Comparison of ENCODE assay signal across 25 mouse cellular contexts in genomic region chr12:35314035-35314434, GRCm38 (mm10).
"Had no signal": no experiment of that assay in that cellular context is flagged by ENCODE, and none has a peak within 500 bp of the region (broad histone marks: within the 10 kb centered on the region; RNA-seq: fewer than 3 reads in every experiment).

No protein-coding gene starts in this region.

- H3K4me1 ChIP-seq: liver, embryonic 13.5 days; midbrain, embryonic 12.5 days; neural tube, embryonic 12.5 days; stomach, embryonic 15.5 days had no signal

- H3K4me3 ChIP-seq: layer of hippocampus, adult 2 months; limb, embryonic 10.5 days; limb, embryonic 13.5 days; liver, embryonic 13.5 days; lung, embryonic 15.5 days; megakaryocyte, embryonic 14.5 days; midbrain, embryonic 12.5 days; neural tube, embryonic 12.5 days; stomach, embryonic 15.5 days had no signal

- DNase-seq: kidney, adult 18-20 months; kidney, adult 9 months; kidney, postnatal 25 days; layer of hippocampus, adult 9-11 months; liver, embryonic 13.5 days; lung, adult 18-20 months; lung, postnatal 10 days; lung, postnatal 36 days; right cerebral cortex, adult 18-20 months; right cerebral cortex, postnatal 14 days; right cerebral cortex, postnatal 4 days; spleen, adult 18-20 months; thymus, postnatal 25 days had no signal

- H3K36me3 ChIP-seq: limb, embryonic 10.5 days; limb, embryonic 13.5 days; liver, embryonic 13.5 days; lung, embryonic 15.5 days; midbrain, embryonic 12.5 days; neural tube, embryonic 12.5 days; stomach, embryonic 15.5 days had no signal

- H3K9ac ChIP-seq: limb, embryonic 13.5 days; liver, embryonic 13.5 days; lung, embryonic 15.5 days; midbrain, embryonic 12.5 days; neural tube, embryonic 12.5 days; stomach, embryonic 15.5 days had no signal

- H3K27ac ChIP-seq: hindbrain, postnatal 0 days; kidney, postnatal 0 days; layer of hippocampus, adult 2 months; limb, embryonic 10.5 days; limb, embryonic 13.5 days; liver, embryonic 13.5 days; lung, embryonic 15.5 days; neural tube, embryonic 12.5 days; stomach, embryonic 15.5 days had no signal

- H3K9me3 ChIP-seq: limb, embryonic 10.5 days; limb, embryonic 13.5 days; liver, embryonic 13.5 days; lung, embryonic 15.5 days; megakaryocyte, embryonic 14.5 days; midbrain, embryonic 12.5 days; neural tube, embryonic 12.5 days; stomach, embryonic 15.5 days had no signal

- ATAC-seq: inflammation-experienced regulatory T-cells, adult 6 months; intestine, embryonic 16.5 days had no signal

- H3K4me2 ChIP-seq: limb, embryonic 13.5 days; liver, embryonic 13.5 days; lung, embryonic 15.5 days; midbrain, embryonic 12.5 days; neural tube, embryonic 12.5 days; stomach, embryonic 15.5 days had no signal

- H3K27me3 ChIP-seq: limb, embryonic 13.5 days; liver, embryonic 13.5 days; lung, embryonic 15.5 days; megakaryocyte, embryonic 14.5 days; midbrain, embryonic 12.5 days; neural tube, embryonic 12.5 days; stomach, embryonic 15.5 days had no signal
